In genomic region chr13:45965594-45966432, GRCm38 (mm10) we compare ENCODE assay signal across 7 mouse cellular contexts. TPM values are rescaled to one million over a fixed set of nuclear protein-coding genes. Genes with fewer than 3 reads are reported as not detected.
DNase-seq lines count a peak whose midpoint lies in the region; ATAC-seq and TF ChIP-seq lines count a peak whose summit lies in the region.

No protein-coding gene starts in this region.

- TF ChIP-seq CTCF in gastrocnemius, adult 2 months (IDR thresholded peaks at IDR 0.05): peak; percentile 34; the same call in 1 of the 2 replicates
- TF ChIP-seq CTCF in kidney, postnatal 0 days (IDR thresholded peaks at IDR 0.05; ENCODE audit: low read depth): peak; percentile 36; the same call in 1 of the 2 replicates

- DNase-seq in urinary bladder, postnatal 25 days (ENCODE audit: low spot score): peak; percentile 30
- DNase-seq in urinary bladder, adult 2 months (ENCODE audit: low spot score): no peak
- DNase-seq in cerebellum, adult 11 months: peak; percentile 31
- DNase-seq in gastrocnemius, adult 2 months: peak; percentile 58
- DNase-seq in kidney, postnatal 0 days (ENCODE audit: low spot score): peak; percentile 74
- peak; percentile 44 for DNase-seq in skeletal muscle tissue, adult 2 months (ENCODE audit: low read depth, low spot score)

- H3K36me3 ChIP-seq in kidney, postnatal 0 days (ENCODE audit: insufficient read depth, low read length): no peaks in the 10 kb centered on the region

- ATAC-seq in kidney, postnatal 0 days (replicated peaks; ENCODE audit: low FRiP score, low read depth): peak; percentile 15; the same call in 1 of the 2 replicates
- peak; percentile 7 for ATAC-seq in megakaryocyte, adult 5-6 weeks (ENCODE audit: poor library complexity, severe bottlenecking)

- H3K4me1 ChIP-seq in kidney, postnatal 0 days (replicated peaks; ENCODE audit: insufficient read depth, low read length): peaks cover 15% of the 10 kb centered on the region

- intact Hi-C loops in gastrocnemius, adult 2 months (cut with DNase I): loop anchor here (5.0 to 10.0 kb wide), 3 partner anchors 141 to 271 kb away; no protein-coding TSS in a partner anchor

- H3K4me3 ChIP-seq in gastrocnemius, adult 2 months: peak overlapping the region; percentile 80
- peak overlapping the region; percentile 68 for H3K4me3 ChIP-seq in kidney, postnatal 0 days (replicated peaks; ENCODE audit: low read depth, low read length)

- peak overlapping the region; percentile 85 for H3K9ac ChIP-seq in kidney, postnatal 0 days (ENCODE audit: low read depth, low read length)

- WGBS in kidney, postnatal 0 days: under 1% methylated on average over 41 of the region's 41 CpGs

- peak overlapping the region; percentile 72 for H3K4me2 ChIP-seq in kidney, postnatal 0 days (ENCODE audit: low read length)

- peak overlapping the region; percentile 99 for H3K27ac ChIP-seq in gastrocnemius, adult 2 months
- peak overlapping the region; percentile 97 for H3K27ac ChIP-seq in kidney, postnatal 0 days

- H3K27me3 ChIP-seq in kidney, postnatal 0 days (ENCODE audit: insufficient read depth, low read length): no peaks in the 10 kb centered on the region

- H3K9me3 ChIP-seq in kidney, postnatal 0 days (replicated peaks; ENCODE audit: low read length): no peaks in the 10 kb centered on the region

RNA-seq across cellular contexts. Expression of gene Atxn1, which starts 1.0 kb away (rescaled TPM):
- polyA plus RNA-seq in urinary bladder, adult 2 months (2012; rRNA removed): 12.4 and 17.5 TPM in 2 replicates
- 10 to 100 TPM; 40.4 to 56.3 TPM for total RNA-seq in gastrocnemius, adult 2 months (2021)
- polyA plus RNA-seq in kidney, postnatal 0 days (2015; fragmentation: Nextera tagmentation; extraction: Ambion mirVana): 6.8 and 9.4 TPM in 2 replicates
- 4.8 and 9.0 TPM in 2 replicates for total RNA-seq in megakaryocyte, adult 5-6 weeks (2015)
- total RNA-seq in megakaryocyte, adult 5-6 weeks (2017): 5.9 and 22.2 TPM in 2 replicates
